Mouse (Mus musculus): ENCODE results near the gene Usp22.
"Not testable (repeated sequence)": the region's sequence is repeated elsewhere in the genome, so short reads cannot be mapped to it uniquely, and the experiment has no call there.

The Usp22 gene

DNA sequence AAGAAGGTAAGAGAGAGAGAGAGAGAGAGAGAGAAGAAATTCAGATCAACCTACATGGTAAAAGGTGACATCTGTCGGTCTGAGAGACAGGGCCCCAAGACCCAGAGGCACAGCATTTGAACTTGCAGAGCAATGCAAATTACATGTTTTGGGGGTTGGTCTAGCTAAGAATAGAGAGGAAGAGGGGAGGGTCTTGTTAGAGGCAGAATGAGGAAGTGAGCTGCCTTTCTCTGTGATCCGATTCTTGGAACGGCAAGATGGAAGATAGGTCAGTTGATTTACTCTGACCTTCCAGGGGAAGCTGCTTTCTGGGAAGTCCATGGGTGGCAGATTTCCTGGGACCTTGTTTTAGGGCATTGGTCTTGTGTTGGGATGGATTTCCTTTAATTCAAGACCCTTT, 32.6 kb downstream of the Usp22 start:
- no peak for DNase-seq

DNA sequence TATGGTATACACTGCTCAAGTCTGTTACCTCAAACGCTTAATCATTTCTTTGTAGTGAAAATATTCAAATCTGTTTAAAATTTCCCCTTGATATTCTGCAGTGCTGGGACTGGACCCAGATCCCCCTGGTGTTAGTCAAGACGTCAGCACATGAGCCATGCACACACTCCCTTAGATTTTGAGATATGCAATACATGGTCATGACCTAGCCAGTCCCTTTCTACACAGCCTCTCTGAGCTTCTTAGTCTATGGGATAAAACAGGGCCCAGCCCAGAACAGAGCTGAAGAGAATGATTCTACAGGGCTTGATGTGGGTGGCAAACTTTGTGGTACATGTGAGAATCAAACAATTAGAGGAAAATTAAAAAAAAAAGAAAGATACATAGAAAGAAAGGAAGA, 33.2 kb downstream of the Usp22 start:
- no peak for DNase-seq

GRCm38 (mm10) chr11:61132943-61133342, 41.9 kb downstream of the Usp22 start:
- DNase-seq: no peak

DNA sequence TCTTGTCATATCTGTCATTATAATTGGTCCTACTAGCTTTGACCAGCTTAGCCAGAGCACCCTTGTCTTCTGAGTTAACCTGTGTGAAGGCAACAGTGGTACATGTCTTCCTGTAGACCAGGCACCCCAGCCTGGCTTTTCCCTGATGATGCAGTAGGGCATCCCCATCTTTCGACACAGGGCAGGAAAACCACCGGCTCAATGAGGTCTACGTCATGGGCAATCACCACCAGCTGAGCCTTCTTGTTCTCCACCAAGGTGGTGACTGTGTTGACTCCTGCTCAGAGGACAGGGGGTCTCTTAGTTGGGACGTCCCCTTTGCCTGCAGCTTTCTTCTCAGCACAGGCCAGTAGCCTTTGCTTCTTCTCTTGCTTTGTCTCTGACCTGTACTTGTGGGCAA, 44.2 kb downstream of the Usp22 start:
- not testable (repeated sequence) for DNase-seq

GRCm38 (mm10) chr11:61129305-61129704, 45.5 kb downstream of the Usp22 start:
- no peak for DNase-seq

DNA sequence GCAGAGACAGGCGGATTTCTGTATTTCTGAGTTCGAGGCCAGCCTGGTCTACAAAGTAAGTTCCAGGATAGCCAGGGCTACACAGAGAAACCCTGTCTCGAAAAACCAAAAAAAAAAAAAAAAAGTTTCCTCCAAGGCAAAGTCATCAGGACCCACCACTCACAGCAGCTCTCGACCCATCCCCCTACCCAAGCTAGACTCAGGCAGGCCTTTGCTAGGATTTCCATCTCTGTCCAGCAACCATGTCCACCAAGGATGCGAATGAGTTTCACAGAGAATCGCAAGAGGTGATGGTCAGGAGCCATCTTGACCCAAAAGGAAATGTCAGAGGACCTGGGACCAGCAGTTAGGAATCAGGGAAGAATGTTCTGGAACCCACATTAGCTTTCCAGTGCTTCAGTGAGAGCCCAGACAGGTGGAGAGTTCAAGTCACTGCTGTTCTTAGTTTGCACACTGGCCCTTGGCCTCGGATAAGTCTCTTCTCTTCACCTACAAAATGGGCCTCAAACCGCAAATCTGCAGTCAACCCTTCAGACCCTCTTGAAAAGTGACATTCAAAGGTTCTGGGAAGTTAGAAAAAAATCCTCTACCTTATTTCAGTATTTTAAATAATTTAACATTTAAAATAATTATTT, 47.3 kb downstream of the Usp22 start:
- no peak for DNase-seq

- no peak for DNase-seq
Measured at GRCm38 (mm10) chr11:61126606-61127355, 48.1 kb downstream of the Usp22 start, which contains the start of gene Tnfrsf13b. Gene Tnfrsf13b, plus strand, starts transcription at chr11:61126755.

DNA sequence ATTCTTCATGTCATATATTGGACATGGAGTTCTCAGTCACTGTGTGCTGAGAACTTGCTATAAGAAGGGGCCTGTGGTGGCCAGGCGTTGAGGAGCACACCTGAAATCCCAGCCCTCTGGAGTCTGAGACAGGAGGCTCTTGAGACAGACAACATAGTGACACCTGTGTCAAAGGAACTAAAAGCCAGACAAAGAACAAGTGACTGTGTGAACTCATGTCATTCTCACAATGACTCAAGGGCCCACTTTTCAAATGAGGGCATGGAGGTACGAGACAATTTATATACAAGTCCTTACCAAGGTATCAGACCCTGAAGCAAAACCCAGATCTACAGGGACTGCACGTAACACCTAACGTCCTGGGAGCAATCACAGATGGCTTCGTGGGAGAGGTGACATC, 48.9 kb downstream of the Usp22 start:
- no peak for DNase-seq

DNA sequence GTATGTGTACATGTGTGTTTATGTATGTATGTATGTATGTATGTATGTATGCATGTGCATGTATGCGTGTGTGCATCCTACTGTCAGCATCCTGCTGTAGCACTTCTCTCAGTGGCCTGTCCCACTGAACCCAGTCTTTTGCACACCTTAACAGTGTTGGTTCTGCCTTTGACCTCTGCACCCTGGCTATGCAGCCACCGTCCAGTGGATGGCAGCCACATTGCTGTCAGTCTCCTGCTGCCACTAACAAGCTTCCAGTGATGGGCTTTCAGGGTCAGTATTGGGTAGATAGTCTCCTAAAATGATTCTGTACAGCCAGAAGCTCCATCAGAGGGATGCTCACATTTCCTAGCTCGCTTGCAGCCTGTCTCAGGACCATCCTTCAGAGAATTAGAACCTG, 51.0 kb downstream of the Usp22 start:
- no peak for DNase-seq

DNA sequence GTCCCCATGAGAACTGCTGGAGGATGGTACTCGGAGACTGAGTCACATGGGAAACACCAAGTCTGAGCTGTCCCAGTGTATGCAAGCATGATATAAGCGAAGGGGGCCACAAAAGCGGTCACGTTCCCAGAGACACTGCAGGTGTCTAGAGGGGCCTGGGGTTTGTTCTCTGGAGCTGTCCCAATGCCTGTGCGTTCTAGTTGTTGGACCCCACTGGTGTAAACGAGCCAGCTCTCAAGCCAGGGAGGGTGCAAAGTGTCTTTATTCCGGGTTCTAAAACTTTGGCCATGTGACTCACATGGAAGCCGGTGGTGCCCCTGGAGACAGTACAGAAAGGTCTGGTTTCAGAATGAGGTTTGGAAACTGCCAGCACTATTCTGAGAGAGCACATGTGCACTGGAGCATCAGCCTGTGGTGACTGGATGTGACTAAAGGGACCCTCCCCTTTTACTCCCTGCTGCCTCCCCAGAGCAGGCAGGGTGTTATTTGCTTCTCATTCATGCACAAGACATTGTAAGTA, 52.0 kb downstream of the Usp22 start:
- DNase-seq: no peak

GRCm38 (mm10) chr11:61122283-61122768, 52.5 kb downstream of the Usp22 start:
- DNase-seq: no peak

- DNase-seq: no peak
Measured at GRCm38 (mm10) chr11:61119996-61120583, 54.8 kb downstream of the Usp22 start.

DNA sequence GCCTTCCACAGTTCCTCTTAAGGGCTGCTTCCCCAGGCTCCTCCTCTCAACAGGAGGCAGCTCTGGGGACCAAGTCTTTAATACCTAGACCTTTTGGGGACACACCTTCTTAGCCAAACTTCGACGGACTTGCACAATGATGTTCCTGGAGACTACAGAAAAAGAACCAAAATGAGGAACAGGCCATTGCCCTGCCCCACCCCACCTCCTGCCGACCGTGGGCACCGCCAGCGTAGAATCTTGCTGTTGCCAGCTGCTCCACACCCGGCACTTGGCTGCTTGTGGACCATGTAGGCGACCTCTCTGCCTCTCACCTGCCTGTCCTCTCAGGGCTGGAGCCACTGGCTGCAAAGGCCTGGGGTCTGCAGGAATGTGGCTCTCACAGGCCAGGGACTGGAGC, 58.6 kb downstream of the Usp22 start:
- no peak for DNase-seq

- DNase-seq: no peak
Measured at GRCm38 (mm10) chr11:61112323-61112995, 62.4 kb downstream of the Usp22 start.

GRCm38 (mm10) chr11:61111472-61111871, 63.4 kb downstream of the Usp22 start:
- no peak for DNase-seq

- DNase-seq: no peak
Measured at GRCm38 (mm10) chr11:61110928-61111327, 63.9 kb downstream of the Usp22 start.

DNA sequence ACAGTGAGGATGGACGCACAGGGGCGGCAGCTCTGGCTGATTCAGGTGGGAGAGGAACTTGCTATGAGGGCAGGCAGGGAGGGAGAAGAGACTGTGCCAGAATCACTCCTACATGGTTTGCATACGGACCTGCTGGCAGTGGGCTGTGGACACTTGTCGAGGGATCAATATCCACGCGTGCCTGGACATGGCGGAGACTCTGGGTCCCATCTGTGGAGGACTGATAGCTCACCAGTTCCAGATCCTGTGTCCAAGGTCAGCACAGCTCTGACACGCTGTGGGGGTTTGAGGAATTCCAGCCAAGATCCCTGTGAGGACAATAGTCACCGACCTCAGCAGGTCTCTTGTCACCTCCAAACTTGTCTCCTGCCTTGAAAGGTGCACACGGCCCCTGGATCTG, 64.7 kb downstream of the Usp22 start:
- DNase-seq: no peak

DNA sequence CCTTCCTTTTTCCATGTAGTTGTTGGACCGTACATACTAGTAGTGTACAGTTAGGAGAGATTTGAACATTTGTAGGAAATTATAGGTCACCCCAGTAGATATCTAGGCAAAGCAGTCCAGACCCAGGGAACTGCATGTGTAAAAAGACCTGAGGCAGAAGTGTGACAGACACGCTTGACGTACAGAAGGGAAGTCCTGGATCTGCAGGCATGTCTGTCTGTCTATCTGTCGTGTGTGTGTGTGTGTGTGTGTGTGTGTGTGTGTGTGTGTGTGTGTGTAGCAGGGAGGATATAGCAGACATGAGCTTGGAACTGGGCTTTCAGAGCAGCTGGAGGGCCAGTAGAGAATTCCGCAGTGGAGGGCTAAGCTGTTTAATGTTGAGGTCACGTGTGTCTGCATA, 65.1 kb downstream of the Usp22 start:
- no peak for DNase-seq

- no peak for DNase-seq
Measured at GRCm38 (mm10) chr11:61108911-61109361, 65.9 kb downstream of the Usp22 start.

GRCm38 (mm10) chr11:61104241-61104901, 70.5 kb downstream of the Usp22 start:
- peak; percentile 92 for DNase-seq

- no peak for DNase-seq
Measured at GRCm38 (mm10) chr11:61102397-61103339, 72.2 kb downstream of the Usp22 start.
